In genomic region chr2:26585713-26586112, GRCm38 (mm10) we compare ENCODE assay signal across 8 mouse cellular contexts. TPM values are rescaled to one million over a fixed set of nuclear protein-coding genes. Genes with fewer than 3 reads are reported as not detected.
DNase-seq lines count a peak whose midpoint lies in the region; ATAC-seq and TF ChIP-seq lines count a peak whose summit lies in the region.
"Had no signal": no experiment of that assay in that cellular context is flagged by ENCODE, and none has a peak within 500 bp of the region (broad histone marks: within the 10 kb centered on the region; RNA-seq: fewer than 3 reads in every experiment).

No protein-coding gene starts in this region.

- no peaks in the 10 kb centered on the region for H3K79me2 ChIP-seq in liver, adult 2 months (ENCODE audit: control insufficient read depth, insufficient read depth, low read length)

- no peaks in the 10 kb centered on the region for H3K36me3 ChIP-seq in liver, adult 2 months (ENCODE audit: control insufficient read depth, insufficient read depth, low read length)
- H3K36me3 ChIP-seq in forebrain, embryonic 15.5 days: no peaks in the 10 kb centered on the region
- H3K36me3 ChIP-seq in intestine, embryonic 16.5 days (ENCODE audit: control insufficient read depth, insufficient read depth, low read length): no peaks in the 10 kb centered on the region
- no peaks in the 10 kb centered on the region for H3K36me3 ChIP-seq in neural tube, embryonic 15.5 days

- peak overlapping the region; percentile 68 for H3K4me3 ChIP-seq in liver, adult 2 months (ENCODE audit: insufficient read depth, low read depth, low read length)
- no peak overlapping the region for H3K4me3 ChIP-seq in forebrain, embryonic 15.5 days
- H3K4me3 ChIP-seq in intestine, embryonic 16.5 days (ENCODE audit: low read length): peak overlapping the region; percentile 20
- H3K4me3 ChIP-seq in neural tube, embryonic 15.5 days (replicated peaks): peak overlapping the region; percentile 58

- DNase-seq in liver, adult 2 months (ENCODE audit: extremely low read depth, low read depth, low spot score): no peak
- no peak for DNase-seq in liver
- DNase-seq in layer of hippocampus, adult 9-10 months (ENCODE audit: low spot score): no peak
- no peak for DNase-seq in frontal cortex, postnatal 10 days (ENCODE audit: low spot score in 2 of 2)

- no peaks in the 10 kb centered on the region for H3K27me3 ChIP-seq in liver, adult 2 months (ENCODE audit: control insufficient read depth, insufficient read depth, low read length)
- H3K27me3 ChIP-seq in forebrain, embryonic 15.5 days: no peaks in the 10 kb centered on the region
- H3K27me3 ChIP-seq in intestine, embryonic 16.5 days (replicated peaks; ENCODE audit: control insufficient read depth, insufficient read depth, low read length): no peaks in the 10 kb centered on the region
- H3K27me3 ChIP-seq in neural tube, embryonic 15.5 days (replicated peaks): no peaks in the 10 kb centered on the region

- no peak for ATAC-seq in forebrain, embryonic 15.5 days (replicated peaks)
- no peak for ATAC-seq in intestine, embryonic 16.5 days
- no peak for ATAC-seq in neural tube, embryonic 15.5 days (ENCODE audit: low FRiP score)

- no peak overlapping the region for H3K4me2 ChIP-seq in forebrain, embryonic 15.5 days (replicated peaks)
- no peak overlapping the region for H3K4me2 ChIP-seq in intestine, embryonic 16.5 days (ENCODE audit: low read depth, low read length)
- H3K4me2 ChIP-seq in neural tube, embryonic 15.5 days: peak overlapping the region; percentile 81

- 0 out of 2 replicates have a peak, but pooled peaks cover 3% of the 10 kb centered on the region for H3K4me1 ChIP-seq in liver, adult 2 months (ENCODE audit: control insufficient read depth, insufficient read depth, low read length)
- H3K4me1 ChIP-seq in forebrain, embryonic 15.5 days: peaks cover 10% of the 10 kb centered on the region
- H3K4me1 ChIP-seq in intestine, embryonic 16.5 days (ENCODE audit: control insufficient read depth, insufficient read depth, low read length): peaks cover 5% of the 10 kb centered on the region
- H3K4me1 ChIP-seq in neural tube, embryonic 15.5 days: peaks cover 14% of the 10 kb centered on the region

- peak overlapping the region; percentile 55 for H3K27ac ChIP-seq in liver, adult 2 months (replicated peaks; ENCODE audit: insufficient read depth, low read depth, low read length)
- peak overlapping the region; percentile 50 for H3K27ac ChIP-seq in forebrain, embryonic 15.5 days (replicated peaks)
- H3K27ac ChIP-seq in intestine, embryonic 16.5 days (ENCODE audit: low read length): peak overlapping the region; percentile 49
- H3K27ac ChIP-seq in neural tube, embryonic 15.5 days (replicated peaks): peak overlapping the region; percentile 56

- peak overlapping the region; percentile 59 for H3K9ac ChIP-seq in liver, adult 2 months (ENCODE audit: low read depth, low read length)
- H3K9ac ChIP-seq in forebrain, embryonic 15.5 days (replicated peaks): no peak overlapping the region
- peak overlapping the region; percentile 80 for H3K9ac ChIP-seq in intestine, embryonic 16.5 days (ENCODE audit: low read depth, low read length)
- H3K9ac ChIP-seq in neural tube, embryonic 15.5 days (replicated peaks): no peak overlapping the region

- TF ChIP-seq POLR2A in liver, adult 2 months (IDR thresholded peaks at IDR 0.05; ENCODE audit: extremely low read depth, insufficient read depth, low read length): no peak

- no peak for TF ChIP-seq CTCF in liver, adult 2 months (IDR thresholded peaks at IDR 0.05; ENCODE audit: low read depth, low read length)

- WGBS in liver, adult 2 months: 59% methylated on average over 6 of the region's 6 CpGs
- 62% methylated on average over 6 of the region's 6 CpGs for WGBS in forebrain, embryonic 15.5 days
- WGBS in intestine, embryonic 16.5 days: 51% methylated on average over 6 of the region's 6 CpGs
- 56% methylated on average over 6 of the region's 6 CpGs for WGBS in neural tube, embryonic 15.5 days

- H3K9me3 ChIP-seq in forebrain, embryonic 15.5 days: no peaks in the 10 kb centered on the region
- H3K9me3 ChIP-seq in intestine, embryonic 16.5 days (ENCODE audit: control insufficient read depth, low read length): no peaks in the 10 kb centered on the region
- H3K9me3 ChIP-seq in neural tube, embryonic 15.5 days (replicated peaks): no peaks in the 10 kb centered on the region

RNA-seq across cellular contexts. Expression of gene Gm20532, which starts 0.7 kb away (rescaled TPM):
- total RNA-seq in liver, adult 2 months (2014; rRNA removed): not detected in 2 replicates
- not detected in 2 replicates for polyA plus RNA-seq in liver, adult 2 months (2012; rRNA removed)
- not detected in 2 replicates for polyA plus RNA-seq in forebrain, embryonic 15.5 days (2015; fragmentation: Nextera tagmentation; extraction: Ambion mirVana)
- polyA plus RNA-seq in intestine, embryonic 16.5 days (2015; fragmentation: Nextera tagmentation; extraction: Ambion mirVana): not detected in 2 replicates
- polyA plus RNA-seq in neural tube, embryonic 15.5 days (2015; fragmentation: Nextera tagmentation; extraction: Ambion mirVana): not detected in 2 replicates
- total RNA-seq: left cerebral cortex, postnatal 14 days had no signal

RNA-seq across cellular contexts. Expression of gene Egfl7, which starts 5.9 kb away (rescaled TPM):
- 58.6 and 67.0 TPM in 2 replicates for total RNA-seq in liver, adult 2 months (2014; rRNA removed)
- polyA plus RNA-seq in liver, adult 2 months (2012; rRNA removed): 60.7 and 90.0 TPM in 2 replicates
- polyA plus RNA-seq in forebrain, embryonic 15.5 days (2015; fragmentation: Nextera tagmentation; extraction: Ambion mirVana): 46.4 and 56.9 TPM in 2 replicates
- polyA plus RNA-seq in intestine, embryonic 16.5 days (2015; fragmentation: Nextera tagmentation; extraction: Ambion mirVana): 110 and 118 TPM in 2 replicates
- 76.5 and 94.1 TPM in 2 replicates for polyA plus RNA-seq in neural tube, embryonic 15.5 days (2015; fragmentation: Nextera tagmentation; extraction: Ambion mirVana)

RNA-seq across cellular contexts. Expression of gene Agpat2, which starts 18.5 kb away (rescaled TPM):
- total RNA-seq in liver, adult 2 months (2014; rRNA removed): 116 and 153 TPM in 2 replicates
- 421 and 511 TPM in 2 replicates for polyA plus RNA-seq in liver, adult 2 months (2012; rRNA removed)
- 3.4 and 3.9 TPM in 2 replicates for polyA plus RNA-seq in forebrain, embryonic 15.5 days (2015; fragmentation: Nextera tagmentation; extraction: Ambion mirVana)
- polyA plus RNA-seq in intestine, embryonic 16.5 days (2015; fragmentation: Nextera tagmentation; extraction: Ambion mirVana): 113 and 116 TPM in 2 replicates
- polyA plus RNA-seq in neural tube, embryonic 15.5 days (2015; fragmentation: Nextera tagmentation; extraction: Ambion mirVana): 5.5 and 13.6 TPM in 2 replicates

RNA-seq across cellular contexts. Expression of gene Fam69b, which starts 42.5 kb away (rescaled TPM):
- total RNA-seq in liver, adult 2 months (2014; rRNA removed): 0.09 and 0.13 TPM in 2 replicates
- polyA plus RNA-seq in liver, adult 2 months (2012; rRNA removed): 0.41 and 0.60 TPM in 2 replicates
- polyA plus RNA-seq in forebrain, embryonic 15.5 days (2015; fragmentation: Nextera tagmentation; extraction: Ambion mirVana): 111 and 121 TPM in 2 replicates
- 24.8 and 27.0 TPM in 2 replicates for polyA plus RNA-seq in intestine, embryonic 16.5 days (2015; fragmentation: Nextera tagmentation; extraction: Ambion mirVana)
- 121 and 145 TPM in 2 replicates for polyA plus RNA-seq in neural tube, embryonic 15.5 days (2015; fragmentation: Nextera tagmentation; extraction: Ambion mirVana)

Comparison
In these comparisons a context has a peak if more than half of its experiments do, and no peak if none do; other contexts are left out.
1. H3K9ac ChIP-seq: peak in liver, adult 2 months (single experiment) and intestine, embryonic 16.5 days (single experiment); none in forebrain, embryonic 15.5 days (single experiment) and neural tube, embryonic 15.5 days (single experiment).
2. Peak in every context shown above with its lines, with median percentiles within 50 percentile points of each other: H3K27ac ChIP-seq.